Mouse (Mus musculus): ENCODE data around the gene Ppp1ca. TPM values are rescaled to one million over a fixed set of nuclear protein-coding genes. Genes with fewer than 3 reads are reported as not detected.

Gene Ppp1ca
- polyA plus RNA-seq, 1 experiment from 2014 or later = 987 TPM

- Histone ChIP-seq H3K27ac (ENCODE audit: low read depth, low read length) (no peak overlapping the region), H3K4me3 (ENCODE audit: low read length) (peak overlapping the region; percentile 86), H3K36me3 (ENCODE audit: control insufficient read depth, insufficient read depth, low read length) (peaks cover 21% of the 10 kb centered on the region), H3K27me3 (ENCODE audit: control insufficient read depth, insufficient read depth, low read length) (no peaks in the 10 kb centered on the region), H3K4me1 (ENCODE audit: control insufficient read depth, insufficient read depth, low read length) (peaks cover 14% of the 10 kb centered on the region), H3K9me3 (ENCODE audit: control insufficient read depth, low read length) (no peaks in the 10 kb centered on the region), H3K4me2 (replicated peaks; ENCODE audit: low read depth, low read length) (peak overlapping the region; percentile 72), H3K9ac (ENCODE audit: low read depth, low read length) (peak overlapping the region; percentile 68; the same call in 1 of the 2 replicates)
- peak; percentile 43 for ATAC-seq (ENCODE audit: low FRiP score, low TSS enrichment)
- WGBS = 31% methylated on average over 9 of the region's 9 CpGs
Measured at GRCm38 (mm10) chr19:4147782-4148490, 43.9 kb upstream of the Ppp1ca start.

DNA sequence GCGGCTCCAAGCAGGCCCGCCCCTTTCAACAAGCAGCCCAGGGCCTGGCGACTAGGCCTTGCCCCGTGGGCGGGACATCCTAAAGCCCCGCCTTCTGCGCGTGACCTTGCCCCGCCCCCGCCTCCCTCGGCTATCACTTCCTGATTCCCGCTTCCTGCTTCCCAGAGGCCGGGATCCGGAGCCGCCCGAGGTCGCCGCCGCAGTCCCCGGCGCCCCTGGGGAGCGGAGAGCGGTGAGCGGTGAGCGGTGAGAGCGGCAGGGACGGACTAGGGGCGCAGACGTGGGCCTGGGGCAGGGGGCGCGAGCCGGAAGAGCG lies 43.4 kb upstream of the Ppp1ca start, which contains the start of gene Coro1b:
Gene Coro1b (plus strand): TSS at position 129 of the 316 bp plus-strand sequence.
- Histone ChIP-seq H3K9me3 (ENCODE audit: control insufficient read depth, low read length) (no peaks in the 10 kb centered on the region), H3K4me2 (replicated peaks; ENCODE audit: low read depth, low read length) (peak within 1 kb of the TSS; percentile 72), H3K4me1 (ENCODE audit: control insufficient read depth, insufficient read depth, low read length) (peaks cover 14% of the 10 kb centered on the region), H3K27me3 (ENCODE audit: control insufficient read depth, insufficient read depth, low read length) (no peaks in the 10 kb centered on the region), H3K27ac (ENCODE audit: low read depth, low read length) (peak within 1 kb of the TSS; percentile 6; the same call in 1 of the 2 replicates), H3K36me3 (ENCODE audit: control insufficient read depth, insufficient read depth, low read length) (peaks cover 26% of the 10 kb centered on the region), H3K4me3 (ENCODE audit: low read length) (peak within 1 kb of the TSS; percentile 86), H3K9ac (ENCODE audit: low read depth, low read length) (peak within 1 kb of the TSS; percentile 68)
- peak; percentile 95 for ATAC-seq (ENCODE audit: low FRiP score, low TSS enrichment)
- 0% methylated on average over 32 of the region's 33 CpGs for WGBS

DNA sequence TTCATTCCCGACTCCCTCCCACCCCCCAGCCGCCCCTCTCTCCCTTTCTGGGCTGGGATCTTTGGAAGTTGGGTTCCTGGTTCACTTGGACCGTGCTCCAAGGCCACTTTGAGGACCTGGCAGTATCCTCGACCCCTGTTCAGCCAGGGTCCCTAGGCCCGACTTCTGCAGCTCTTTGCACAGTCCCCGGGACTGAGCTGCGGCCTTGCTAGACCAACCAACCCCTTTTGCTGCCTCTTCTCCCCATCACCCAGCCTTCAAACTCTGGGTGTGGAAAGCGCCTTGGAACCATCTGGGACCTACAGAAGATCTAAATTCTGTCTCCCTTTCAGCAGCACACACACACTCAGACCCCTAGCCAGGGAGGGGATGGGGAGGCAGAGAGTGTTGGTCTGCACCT lies 43.0 kb upstream of the Ppp1ca start:
- ATAC-seq (ENCODE audit: low FRiP score, low TSS enrichment) = 0 out of 2 replicates have a peak, but pooled peaks have one; percentile 16
- WGBS = under 1% methylated on average over 8 of the region's 8 CpGs
- peaks cover 28% of the 10 kb centered on the region for H3K36me3 ChIP-seq (ENCODE audit: control insufficient read depth, insufficient read depth, low read length)

GRCm38 (mm10) chr19:4149283-4149682 lies 42.6 kb upstream of the Ppp1ca start:
- Histone ChIP-seq H3K4me3 (ENCODE audit: low read length) (peak overlapping the region; percentile 86), H3K4me2 (replicated peaks; ENCODE audit: low read depth, low read length) (peak overlapping the region; percentile 72), H3K9ac (ENCODE audit: low read depth, low read length) (peak overlapping the region; percentile 68; the same call in 1 of the 2 replicates), H3K36me3 (ENCODE audit: control insufficient read depth, insufficient read depth, low read length) (peaks cover 28% of the 10 kb centered on the region), H3K4me1 (ENCODE audit: control insufficient read depth, insufficient read depth, low read length) (peaks cover 17% of the 10 kb centered on the region), H3K27me3 (ENCODE audit: control insufficient read depth, insufficient read depth, low read length) (no peaks in the 10 kb centered on the region), H3K27ac (ENCODE audit: low read depth, low read length) (no peak overlapping the region), H3K9me3 (ENCODE audit: control insufficient read depth, low read length) (no peaks in the 10 kb centered on the region)
- WGBS = 81% methylated on average over 11 of the region's 11 CpGs
- ATAC-seq (ENCODE audit: low FRiP score, low TSS enrichment) = no peak

More for the DNA sequence above, 43.0 kb upstream of the Ppp1ca start:
- Histone ChIP-seq H3K4me1 (ENCODE audit: control insufficient read depth, insufficient read depth, low read length) (peaks cover 14% of the 10 kb centered on the region), H3K9ac (ENCODE audit: low read depth, low read length) (peak overlapping the region; percentile 68), H3K4me3 (ENCODE audit: low read length) (peak overlapping the region; percentile 86), H3K9me3 (ENCODE audit: control insufficient read depth, low read length) (no peaks in the 10 kb centered on the region), H3K27me3 (ENCODE audit: control insufficient read depth, insufficient read depth, low read length) (no peaks in the 10 kb centered on the region), H3K27ac (ENCODE audit: low read depth, low read length) (peak overlapping the region; percentile 6; the same call in 1 of the 2 replicates), H3K4me2 (replicated peaks; ENCODE audit: low read depth, low read length) (peak overlapping the region; percentile 72)

DNA sequence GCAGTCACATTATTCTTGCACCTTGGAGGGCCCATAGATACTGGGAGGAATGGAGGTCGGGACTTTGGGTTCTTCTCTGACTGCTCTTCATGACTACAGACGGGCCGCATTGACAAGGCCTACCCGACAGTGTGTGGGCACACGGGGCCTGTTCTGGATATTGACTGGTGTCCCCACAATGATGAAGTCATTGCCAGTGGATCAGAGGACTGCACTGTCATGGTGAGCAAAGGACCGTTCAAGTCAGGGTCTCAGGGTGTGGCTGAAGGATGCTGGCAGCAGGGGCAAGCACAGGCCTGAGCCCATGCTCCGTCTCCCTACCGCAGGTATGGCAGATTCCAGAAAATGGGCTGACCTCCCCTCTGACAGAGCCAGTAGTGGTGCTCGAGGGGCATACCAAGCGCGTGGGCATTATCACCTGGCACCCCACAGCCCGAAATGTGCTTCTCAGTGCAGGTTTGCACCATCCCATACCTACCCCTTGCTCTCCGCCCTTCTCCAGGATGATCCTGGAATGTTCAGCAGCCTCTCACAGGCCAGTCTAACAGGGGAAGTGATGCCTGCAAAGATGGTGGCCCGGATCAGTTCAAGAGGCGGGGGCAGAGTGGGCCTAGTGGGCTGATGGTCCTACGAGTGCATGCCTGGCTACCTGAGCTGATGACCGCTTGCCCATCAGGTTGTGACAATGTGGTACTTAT lies 42.0 kb upstream of the Ppp1ca start:
- H3K4me2 ChIP-seq (replicated peaks; ENCODE audit: low read depth, low read length) = peak overlapping the region; percentile 72
- peak overlapping the region; percentile 86; the same call in 1 of the 2 replicates for H3K4me3 ChIP-seq (ENCODE audit: low read length)
- H3K36me3 ChIP-seq (ENCODE audit: control insufficient read depth, insufficient read depth, low read length) = peaks cover 28% of the 10 kb centered on the region
- H3K9ac ChIP-seq (ENCODE audit: low read depth, low read length) = peak overlapping the region; percentile 68; the same call in 1 of the 2 replicates
- 94% methylated on average over 17 of the region's 17 CpGs for WGBS
- H3K27ac ChIP-seq (ENCODE audit: low read depth, low read length) = no peak overlapping the region
- no peak for ATAC-seq (ENCODE audit: low FRiP score, low TSS enrichment)
- H3K4me1 ChIP-seq (ENCODE audit: control insufficient read depth, insufficient read depth, low read length) = peaks cover 18% of the 10 kb centered on the region
- no peaks in the 10 kb centered on the region for H3K27me3 ChIP-seq (ENCODE audit: control insufficient read depth, insufficient read depth, low read length)
- no peaks in the 10 kb centered on the region for H3K9me3 ChIP-seq (ENCODE audit: control insufficient read depth, low read length)

- Histone ChIP-seq H3K4me1 (ENCODE audit: control insufficient read depth, insufficient read depth, low read length) (peaks cover 18% of the 10 kb centered on the region), H3K36me3 (ENCODE audit: control insufficient read depth, insufficient read depth, low read length) (peaks cover 30% of the 10 kb centered on the region), H3K27me3 (ENCODE audit: control insufficient read depth, insufficient read depth, low read length) (no peaks in the 10 kb centered on the region), H3K9me3 (ENCODE audit: control insufficient read depth, low read length) (no peaks in the 10 kb centered on the region), H3K4me3 (ENCODE audit: low read length) (no peak overlapping the region), H3K9ac (ENCODE audit: low read depth, low read length) (no peak overlapping the region), H3K4me2 (replicated peaks; ENCODE audit: low read depth, low read length) (no peak overlapping the region), H3K27ac (ENCODE audit: low read depth, low read length) (no peak overlapping the region)
- no peak for ATAC-seq (ENCODE audit: low FRiP score, low TSS enrichment)
- WGBS = 85% methylated on average over 22 of the region's 22 CpGs
Measured at GRCm38 (mm10) chr19:4150567-4151487, 41.0 kb upstream of the Ppp1ca start.

- H3K27me3 ChIP-seq (ENCODE audit: control insufficient read depth, insufficient read depth, low read length) = no peaks in the 10 kb centered on the region
- no peak overlapping the region for H3K4me2 ChIP-seq (replicated peaks; ENCODE audit: low read depth, low read length)
- no peak for ATAC-seq (ENCODE audit: low FRiP score, low TSS enrichment)
- H3K9ac ChIP-seq (ENCODE audit: low read depth, low read length) = no peak overlapping the region
- no peak overlapping the region for H3K27ac ChIP-seq (ENCODE audit: low read depth, low read length)
- no peak overlapping the region for H3K4me3 ChIP-seq (ENCODE audit: low read length)
- peaks cover 18% of the 10 kb centered on the region for H3K4me1 ChIP-seq (ENCODE audit: control insufficient read depth, insufficient read depth, low read length)
- H3K9me3 ChIP-seq (ENCODE audit: control insufficient read depth, low read length) = no peaks in the 10 kb centered on the region
- peaks cover 36% of the 10 kb centered on the region for H3K36me3 ChIP-seq (ENCODE audit: control insufficient read depth, insufficient read depth, low read length)
- 78% methylated on average over 5 of the region's 5 CpGs for WGBS
Measured at GRCm38 (mm10) chr19:4151488-4151860, 40.4 kb upstream of the Ppp1ca start.

DNA sequence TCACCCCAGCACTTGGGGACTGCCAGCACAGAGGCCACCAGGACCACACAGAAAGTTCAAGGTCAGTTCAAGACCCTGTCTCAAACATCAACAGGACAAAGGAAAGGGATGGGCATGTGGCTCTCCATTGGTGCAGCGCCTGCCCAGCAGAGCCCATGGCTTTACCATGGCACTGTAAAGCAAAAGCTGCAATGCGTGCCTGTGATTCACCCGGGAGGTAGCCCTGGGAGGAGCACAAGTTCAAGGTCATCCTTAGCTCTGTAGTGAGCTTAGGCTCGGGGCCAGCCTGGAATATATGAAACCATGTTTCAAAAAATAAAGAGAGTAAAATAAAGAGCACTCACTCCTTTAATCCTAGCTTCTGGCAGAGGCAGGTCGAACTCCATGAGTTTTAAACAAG lies 40.0 kb upstream of the Ppp1ca start:
- no peak for ATAC-seq (ENCODE audit: low FRiP score, low TSS enrichment)
- H3K36me3 ChIP-seq (ENCODE audit: control insufficient read depth, insufficient read depth, low read length) = peaks cover 40% of the 10 kb centered on the region

More for the DNA sequence above, 40.0 kb upstream of the Ppp1ca start:
- H3K27ac ChIP-seq (ENCODE audit: low read depth, low read length) = no peak overlapping the region
- H3K4me3 ChIP-seq (ENCODE audit: low read length) = no peak overlapping the region
- H3K9me3 ChIP-seq (ENCODE audit: control insufficient read depth, low read length) = no peaks in the 10 kb centered on the region
- H3K9ac ChIP-seq (ENCODE audit: low read depth, low read length) = no peak overlapping the region
- H3K4me1 ChIP-seq (ENCODE audit: control insufficient read depth, insufficient read depth, low read length) = peaks cover 18% of the 10 kb centered on the region
- 85% methylated on average over 5 of the region's 5 CpGs for WGBS
- H3K4me2 ChIP-seq (replicated peaks; ENCODE audit: low read depth, low read length) = no peak overlapping the region
- no peaks in the 10 kb centered on the region for H3K27me3 ChIP-seq (ENCODE audit: control insufficient read depth, insufficient read depth, low read length)
